Mouse (Mus musculus) layer of hippocampus, postnatal 14 days (tissue): ENCODE data around the gene Cluap1. TPM values are rescaled to one million over a fixed set of nuclear protein-coding genes. Genes with fewer than 3 reads are reported as not detected.
"Not testable (repeated sequence)": the region's sequence is repeated elsewhere in the genome, so short reads cannot be mapped to it uniquely, and the experiment has no call there.

ENCODE experiments used
- DNase-seq, 2 experiments: peaks; one replicate each; pipeline ENCODE4 v3.0.0; 2021 to 2022; ENCODE audit warnings: low spot score in 2 of 2, mixed read lengths in 1 of 2
- microRNA-seq, 2 experiments: library from miRNA; unstranded; fragments of <30 nt; microRNA quantifications; one replicate each; pipeline ENCODE4 v1.2.0; 2021
- total RNA-seq, 2 experiments: library from RNA; stranded (reverse); gene quantifications; 2 replicates each; pipeline ENCODE4 v1.2.3; 2021

Cluap1 gene
- total RNA-seq, 2 experiments from 2014 or later, result 28.7 to 30.5 TPM

DNA sequence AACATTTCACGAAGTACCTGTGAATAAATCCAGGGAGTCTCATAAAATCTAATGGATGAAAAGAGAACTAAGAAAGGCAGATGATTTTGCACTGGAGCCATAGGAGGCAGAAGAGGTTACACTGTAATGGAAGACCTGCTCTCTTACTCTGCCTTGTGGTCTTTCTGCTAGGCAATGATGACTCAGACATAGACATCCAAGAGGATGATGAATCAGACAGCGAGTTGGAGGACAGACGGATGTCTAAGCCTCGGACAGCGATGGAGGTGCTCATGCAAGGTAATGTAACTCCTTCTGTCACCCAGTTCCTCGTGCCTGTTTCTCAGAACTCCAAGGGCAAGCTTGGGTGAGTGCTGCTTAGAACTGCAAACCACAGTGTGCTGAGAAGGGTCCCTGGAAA is 24.9 kb downstream of the Cluap1 start:
- no peak for DNase-seq

DNA sequence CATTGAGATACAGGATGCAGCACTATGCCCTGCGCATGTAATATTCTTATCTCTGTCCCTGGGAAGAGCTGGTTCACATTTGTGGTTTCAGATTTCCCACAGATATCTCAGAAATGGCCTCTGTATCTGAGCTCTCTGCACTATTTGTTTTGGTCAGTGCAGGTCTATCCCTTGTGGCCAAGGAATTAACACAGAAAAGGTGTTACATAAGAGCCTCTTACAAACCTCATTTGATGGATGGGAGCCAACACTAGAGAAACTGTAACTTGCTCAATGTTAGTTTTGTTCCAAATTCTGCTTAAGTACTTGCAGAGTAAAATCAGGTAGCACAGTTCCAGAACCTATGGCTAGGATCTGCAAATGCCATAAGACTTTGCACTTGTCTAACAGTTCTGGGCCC is 25.5 kb downstream of the Cluap1 start:
- no peak for DNase-seq

DNA sequence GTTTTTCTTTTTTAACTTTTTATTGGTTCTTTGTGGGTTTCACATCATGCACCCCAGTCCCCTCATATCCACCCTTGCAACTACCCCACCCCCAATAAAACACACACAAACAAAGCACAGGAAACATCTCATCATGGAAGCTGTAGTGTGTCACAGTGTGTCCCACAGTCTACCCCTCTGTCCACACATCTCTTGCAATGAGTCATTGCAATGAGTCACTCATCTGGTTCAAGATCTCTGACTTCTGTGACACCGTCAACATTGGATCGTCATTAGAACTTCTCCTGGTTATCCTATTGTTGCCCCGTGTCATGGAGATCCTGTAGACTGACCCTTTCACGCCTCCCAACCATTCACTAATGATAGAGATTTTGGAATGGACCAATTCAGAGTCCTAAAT is 26.1 kb downstream of the Cluap1 start:
- DNase-seq, result no peak

DNA sequence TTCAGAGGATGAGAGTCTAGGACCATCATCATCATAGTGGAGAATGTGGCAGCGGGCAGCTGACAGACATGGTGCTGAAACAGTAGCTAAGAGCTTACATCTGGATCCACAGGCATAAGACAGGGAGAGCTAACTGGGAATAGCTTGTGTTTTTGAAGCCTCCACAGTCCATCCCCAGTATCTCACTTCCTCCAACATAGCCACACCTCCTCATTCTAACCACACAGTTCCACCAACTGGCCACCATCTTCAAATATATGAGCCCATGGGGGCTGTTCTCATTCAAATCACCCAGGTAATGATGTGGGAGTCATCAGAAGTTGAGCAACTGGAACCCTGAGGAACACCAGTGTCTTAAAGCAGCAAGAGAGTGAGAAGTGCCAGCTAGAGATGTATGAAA is 42.5 kb downstream of the Cluap1 start:
- DNase-seq, result no peak

DNA sequence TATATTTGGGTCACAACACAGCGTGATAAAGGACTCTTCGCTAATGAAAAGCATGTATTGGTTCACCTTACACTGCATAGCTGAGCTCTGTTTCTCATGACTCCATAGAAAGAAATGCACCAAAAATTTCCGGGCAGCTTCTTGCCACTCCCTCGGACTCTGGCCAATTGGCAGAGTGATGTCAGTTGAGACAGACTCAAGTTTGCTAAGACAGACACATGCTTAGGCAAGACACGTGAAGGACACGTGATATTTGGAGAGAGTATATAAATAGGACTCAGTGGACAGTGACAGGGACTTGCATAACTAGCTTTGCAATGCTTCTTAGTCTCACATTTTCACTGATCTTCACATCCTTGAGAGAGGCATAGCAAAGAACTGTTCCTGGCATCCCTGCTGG is 47.8 kb downstream of the Cluap1 start:
- no peak for DNase-seq

DNA sequence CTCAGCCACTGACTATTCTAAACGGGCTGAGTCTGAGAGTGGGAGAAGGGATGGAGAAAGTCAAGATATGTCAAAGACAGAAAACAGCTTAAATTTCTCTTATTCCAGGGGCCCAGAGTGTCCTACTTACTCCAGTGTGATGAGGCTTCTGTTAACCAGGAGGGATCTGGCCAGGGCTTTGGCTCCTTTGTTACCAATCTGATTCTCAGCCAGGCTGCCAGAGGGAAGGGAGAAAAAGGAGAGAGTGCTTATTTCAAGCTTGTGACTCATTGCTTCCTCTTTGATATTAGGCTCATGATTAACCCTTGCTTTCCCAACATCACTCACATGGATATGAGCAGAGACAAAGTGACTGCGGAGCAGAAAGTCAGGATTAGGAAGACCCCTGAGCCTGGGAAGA is 50.7 kb downstream of the Cluap1 start:
- DNase-seq, result no peak

DNA sequence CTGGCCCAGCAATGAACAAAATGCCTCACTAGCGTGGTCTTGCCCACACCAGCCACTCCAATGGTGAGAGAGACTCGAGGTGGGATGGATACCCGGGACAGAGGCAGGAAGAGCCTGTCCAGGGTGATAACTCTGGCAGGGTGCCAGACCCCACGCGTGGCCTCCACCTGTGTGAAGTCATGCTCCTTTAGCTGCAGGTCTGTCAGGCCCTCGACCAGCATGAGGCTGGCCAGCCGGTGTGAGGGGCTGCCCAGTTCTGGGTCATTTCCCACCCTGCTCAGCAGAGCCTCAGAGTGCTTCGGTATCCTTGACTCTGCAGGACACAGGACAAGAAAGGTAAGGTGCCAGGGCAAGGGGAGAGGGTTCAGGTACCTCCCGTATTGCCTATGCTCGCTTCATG is 56.4 kb downstream of the Cluap1 start:
- no peak for DNase-seq

DNA sequence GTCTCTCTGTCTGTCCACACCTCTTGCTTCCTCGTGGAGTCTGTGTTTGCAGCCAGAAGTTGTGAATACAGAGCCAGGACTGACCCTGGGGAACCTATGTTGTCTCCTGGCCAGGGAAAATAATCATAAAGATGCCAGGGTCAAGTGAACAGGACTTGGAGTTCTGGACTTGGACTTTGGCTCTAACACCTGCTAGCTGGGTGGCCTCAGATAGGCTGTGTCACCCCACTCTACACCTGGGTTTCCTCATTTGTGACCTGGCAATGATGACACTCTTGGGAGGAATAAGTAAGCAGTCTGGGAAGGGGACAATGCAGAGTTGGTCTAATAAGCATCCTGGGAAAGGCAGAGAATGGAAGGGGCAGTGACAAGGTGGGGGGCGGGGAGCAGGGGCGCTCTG is 56.9 kb downstream of the Cluap1 start:
- DNase-seq, result no peak

DNA sequence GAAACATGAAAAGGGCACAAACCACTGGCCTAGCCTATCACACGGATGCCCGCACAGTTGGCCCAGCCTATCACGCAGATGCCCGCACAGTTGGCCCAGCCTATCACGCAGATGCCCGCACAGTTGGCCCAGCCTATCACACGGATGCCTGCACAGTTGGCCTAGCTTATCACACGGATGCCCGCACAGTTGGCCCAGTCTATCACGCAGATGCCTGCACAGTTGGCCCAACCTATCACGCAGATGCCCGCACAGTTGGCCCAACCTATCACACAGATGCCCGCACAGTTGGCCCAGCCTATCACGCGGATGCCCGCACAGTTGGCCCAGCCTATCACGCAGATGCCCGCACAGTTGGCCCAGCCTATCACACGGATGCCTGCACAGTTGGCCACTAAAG is 65.9 kb downstream of the Cluap1 start:
- not testable (repeated sequence) for DNase-seq

DNA sequence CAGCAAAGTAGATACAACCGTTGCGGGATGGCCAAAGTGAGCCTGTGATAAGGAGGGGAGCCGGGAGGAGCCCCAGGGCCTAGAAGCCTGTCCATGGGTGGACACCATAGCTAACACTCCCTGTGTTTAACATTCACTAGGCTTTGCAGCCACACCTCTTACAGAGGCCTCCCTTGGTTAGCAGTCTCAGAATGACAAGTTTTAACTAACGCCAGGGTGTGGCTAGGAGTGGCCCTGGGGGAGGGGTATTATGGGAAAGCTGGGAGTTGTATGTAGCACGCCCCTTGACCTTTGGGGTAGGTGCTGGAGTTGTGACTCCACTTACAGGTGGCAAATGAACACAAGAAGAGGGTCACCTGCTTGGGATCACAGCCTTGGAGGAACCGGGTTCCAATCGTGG is 67.1 kb downstream of the Cluap1 start:
- no peak for DNase-seq

DNA sequence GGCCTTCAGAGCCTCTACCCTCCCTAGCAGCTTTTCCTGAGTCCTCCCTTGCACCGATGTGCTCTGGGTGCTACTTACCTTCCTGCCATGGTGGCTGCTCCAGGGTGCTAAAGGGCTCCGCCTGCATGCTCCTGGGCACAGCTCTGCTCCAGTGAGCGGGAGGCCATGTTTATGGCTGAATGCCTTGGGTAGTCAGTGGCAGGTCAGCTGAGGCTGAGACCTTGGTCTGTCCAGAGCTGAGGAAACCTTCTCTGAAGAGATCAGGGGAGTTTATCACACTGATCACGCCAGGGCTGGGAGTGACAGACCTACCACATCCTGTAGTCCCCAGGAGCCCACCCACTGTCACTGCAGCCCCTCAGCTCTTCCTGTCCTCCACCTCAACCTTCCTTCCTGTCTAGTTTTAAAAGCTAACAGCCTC is 67.7 kb downstream of the Cluap1 start, which contains the start of gene Nlrc3:
Gene Nlrc3 (minus strand): TSS at position 382 of the 421 bp plus-strand sequence.
- DNase-seq, result no peak

DNA sequence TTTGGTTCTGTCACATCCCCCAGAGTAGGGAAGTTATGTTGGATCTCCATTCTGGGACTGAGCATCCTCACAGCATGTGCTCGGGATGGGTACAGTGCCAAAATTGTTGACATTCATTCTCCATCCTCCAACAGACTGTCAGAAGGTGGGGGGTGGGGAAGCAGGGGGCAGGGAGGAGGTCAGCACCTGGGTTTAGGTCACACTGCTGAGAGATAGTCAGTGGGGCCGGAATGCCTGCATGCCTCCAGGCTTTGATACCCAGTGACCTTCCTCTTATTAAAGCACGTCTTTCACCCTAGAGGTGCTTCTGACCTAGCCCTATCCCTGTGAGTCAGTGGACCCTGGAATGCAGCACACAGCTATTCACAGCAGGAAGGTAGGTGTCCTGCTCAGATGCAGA is 68.1 kb downstream of the Cluap1 start:
- no peak for DNase-seq

DNA sequence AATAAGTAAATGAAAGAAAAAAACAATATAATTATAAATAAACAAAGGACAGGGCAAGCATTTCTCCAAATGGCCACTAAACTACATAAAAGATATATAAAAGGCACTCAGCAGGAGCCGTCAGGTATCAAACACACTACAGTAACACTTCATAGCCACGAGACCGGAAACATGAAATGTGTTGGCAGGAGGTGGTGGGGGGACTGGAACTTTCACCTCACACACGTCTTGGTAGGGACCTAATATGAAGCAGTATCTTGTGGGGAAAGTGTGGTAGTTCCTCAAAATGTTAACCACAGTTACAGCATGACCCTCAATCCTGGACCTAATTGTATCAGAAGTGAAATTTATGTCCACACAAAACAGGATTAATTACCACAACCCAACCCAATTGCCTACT is 73.6 kb downstream of the Cluap1 start:
- DNase-seq, result no peak

DNA sequence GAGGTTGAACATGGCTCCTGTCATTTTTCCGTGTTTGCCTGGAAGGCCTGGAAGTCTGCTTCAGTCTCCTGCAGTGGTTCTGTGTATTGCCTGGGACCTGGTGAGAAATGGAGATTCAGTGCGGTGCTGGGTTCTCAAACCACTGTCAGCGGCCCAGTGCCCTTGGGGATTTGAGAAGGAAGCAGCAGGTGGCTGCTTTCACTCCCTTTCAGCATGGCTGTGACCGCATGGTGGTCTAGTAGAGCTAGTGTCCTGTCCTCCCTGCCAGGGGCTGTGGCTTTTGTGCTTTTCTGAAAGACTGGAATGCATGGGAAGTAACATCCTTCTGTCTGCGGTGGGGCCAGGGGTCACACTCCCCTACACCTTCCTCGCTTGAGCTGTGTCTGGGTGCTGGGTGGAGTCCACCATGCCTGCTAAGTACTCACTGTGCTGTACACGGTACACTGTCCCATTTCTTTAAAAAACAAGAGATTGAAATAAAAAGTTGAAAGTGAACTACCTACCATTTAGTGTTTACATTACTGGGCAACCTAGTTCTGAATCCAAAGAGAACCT is 74.6 kb downstream of the Cluap1 start:
- DNase-seq, result no peak

DNA sequence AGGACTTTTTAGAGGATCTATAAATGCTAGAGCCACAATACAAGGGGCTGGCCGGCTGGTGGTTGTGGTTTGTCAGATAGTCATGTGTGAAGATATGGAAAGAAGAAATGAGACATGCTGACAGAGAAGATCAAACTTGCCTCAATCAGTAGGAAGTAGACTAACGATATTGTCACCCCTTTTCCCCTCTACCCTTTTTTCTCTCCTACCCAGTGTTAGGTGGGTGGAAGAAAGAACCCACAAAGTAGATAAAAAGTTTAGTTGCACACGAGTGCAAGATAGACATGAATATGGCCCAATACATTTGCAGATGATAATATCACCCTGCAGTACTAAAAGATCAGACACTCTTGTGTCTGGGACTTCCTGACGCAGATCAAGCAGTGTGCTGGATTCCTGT is 79.8 kb downstream of the Cluap1 start:
- DNase-seq, result no peak

Small RNA genes lying within 50 kb of the gene (microRNA-seq; reads per million reads assigned to microRNA genes)
- gene Gm23493, result 0 reads per million in 2 experiments

Other genes with a start within 250 kb of the Cluap1 start
- not detected for gene Mefv, start 190.7 kb upstream of the Cluap1 start, total RNA-seq
- 10 to 100 TPM; 18.1 TPM for gene Zfp263, start 164.7 kb upstream of the Cluap1 start, total RNA-seq
- gene Olfr15, start 77.9 kb upstream of the Cluap1 start, total RNA-seq, result not detected
- 1 to 10 TPM; 4.8 to 5.0 TPM for gene Zfp174, start 61.5 kb upstream of the Cluap1 start, total RNA-seq
- gene Naa60, start 36.4 kb upstream of the Cluap1 start, total RNA-seq, result 100 to 1,000 TPM in 1 of 2 experiments, 10 to 100 TPM in 1; 98.4 to 115 TPM
- 10 to 100 TPM; 20.0 to 24.1 TPM for gene Zfp597, start 24.2 kb upstream of the Cluap1 start, total RNA-seq
- 1 to 10 TPM in 1 of 2 experiments, under 1 TPM in 1; 0.48 to 1.7 TPM for gene Gm20695, start 24.2 kb upstream of the Cluap1 start, total RNA-seq
- 1 to 10 TPM; 4.5 to 5.3 TPM for gene 1700037C18Rik, start 112 bp upstream of the Cluap1 start, total RNA-seq
- gene Nlrc3, start 67.8 kb downstream of the Cluap1 start, total RNA-seq, result 1 to 10 TPM; 1.5 to 1.7 TPM
- 10 to 100 TPM; 45.8 to 57.8 TPM for gene Slx4, start 95.0 kb downstream of the Cluap1 start, total RNA-seq
- not detected for gene Dnase1, start 128.1 kb downstream of the Cluap1 start, total RNA-seq
- 10 to 100 TPM; 66.5 to 67.3 TPM for gene Trap1, start 169.0 kb downstream of the Cluap1 start, total RNA-seq